Mouse (Mus musculus) left cerebral cortex, postnatal 14 days (tissue): ENCODE data around the gene Esam. TPM values are rescaled to one million over a fixed set of nuclear protein-coding genes. Genes with fewer than 3 reads are reported as not detected.

Source experiments
- total RNA-seq, 2 experiments: library from RNA; stranded (reverse); gene quantifications; 2 replicates each; pipeline ENCODE4 v1.2.3; 2021

Gene Esam
- total RNA-seq, 2 experiments from 2014 or later: 28.8 to 34.2 TPM

Other genes starting within 250 kb of the Esam start
- 1 to 10 TPM; 2.0 TPM for gene Ccdc15, start 179.6 kb upstream of the Esam start, total RNA-seq
- gene Hepacam, start 160.7 kb upstream of the Esam start, total RNA-seq: 10 to 100 TPM; 58.0 to 61.6 TPM
- 10 to 100 TPM in 1 of 2 experiments, 1 to 10 TPM in 1; 7.1 to 10.0 TPM for gene Robo4, start 126.2 kb upstream of the Esam start, total RNA-seq
- gene Robo3, start 94.8 kb upstream of the Esam start, total RNA-seq: 10 to 100 TPM; 45.1 to 58.9 TPM
- gene Msantd2, start 38.8 kb upstream of the Esam start, total RNA-seq: 10 to 100 TPM; 19.2 to 28.3 TPM
- 1 to 10 TPM; 2.8 TPM for gene Vsig2, start 11.2 kb downstream of the Esam start, total RNA-seq
- gene Nrgn, start 24.8 kb downstream of the Esam start, total RNA-seq: 1,000 to 10,000 TPM; 2,700 to 3,013 TPM
- 10 to 100 TPM; 14.4 to 19.2 TPM for gene Siae, start 27.6 kb downstream of the Esam start, total RNA-seq
- gene Spa17, start 85.6 kb downstream of the Esam start, total RNA-seq: 1 to 10 TPM; 1.3 TPM
- gene Tbrg1, start 129.2 kb downstream of the Esam start, total RNA-seq: 10 to 100 TPM; 52.8 to 59.8 TPM
- not detected for gene Panx3, start 141.2 kb downstream of the Esam start, total RNA-seq
- not detected for gene Olfr160, start 188.2 kb downstream of the Esam start, total RNA-seq
- not detected for gene Olfr874, start 217.0 kb downstream of the Esam start, total RNA-seq
- gene Olfr875, start 243.8 kb downstream of the Esam start, total RNA-seq: not detected